24 mouse cellular contexts compared by ENCODE assay signal in genomic region chr14:5812699-5813356, GRCm38 (mm10). TPM values are rescaled to one million over a fixed set of nuclear protein-coding genes. Genes with fewer than 3 reads are reported as not detected.
DNase-seq lines count a peak whose midpoint lies in the region; ATAC-seq and TF ChIP-seq lines count a peak whose summit lies in the region.
"Not testable (repeated sequence)": the region's sequence is repeated elsewhere in the genome, so short reads cannot be mapped to it uniquely, and the experiment has no call there.
"Had no signal": no experiment of that assay in that cellular context is flagged by ENCODE, and none has a peak within 500 bp of the region (broad histone marks: within the 10 kb centered on the region; RNA-seq: fewer than 3 reads in every experiment).

No protein-coding gene starts in this region.

- not testable (repeated sequence) for H3K4me1 ChIP-seq in forebrain, embryonic 13.5 days; forebrain, postnatal 0 days (ENCODE audit: insufficient read depth); hindbrain, embryonic 14.5 days (replicated peaks; ENCODE audit: control insufficient read depth, insufficient read depth, low read length); intestine, embryonic 14.5 days (replicated peaks; ENCODE audit: control insufficient read depth, insufficient read depth, low read length); kidney, postnatal 0 days (replicated peaks; ENCODE audit: insufficient read depth, low read length); midbrain, embryonic 11.5 days (ENCODE audit: control insufficient read depth, insufficient read depth, low read length); midbrain, postnatal 0 days (ENCODE audit: insufficient read depth, low read length); neural tube, embryonic 14.5 days (ENCODE audit: control insufficient read depth, insufficient read depth, low read length)

- not testable (repeated sequence) for H3K27ac ChIP-seq in forebrain, embryonic 13.5 days; forebrain, postnatal 0 days (ENCODE audit: low read depth, low read length); hindbrain, embryonic 14.5 days; intestine, embryonic 14.5 days (ENCODE audit: low read depth); kidney, postnatal 0 days; midbrain, embryonic 11.5 days (ENCODE audit: low read depth, low read length); midbrain, postnatal 0 days (ENCODE audit: low read depth, low read length); neural tube, embryonic 14.5 days (ENCODE audit: low read depth, low read length)

- peak; percentile 62; the same call in 1 of the 2 replicates for ATAC-seq in forebrain, embryonic 13.5 days
- peak; percentile 82 for ATAC-seq in forebrain, postnatal 0 days
- peak; percentile 78; the same call in 1 of the 2 replicates for ATAC-seq in hindbrain, embryonic 14.5 days (ENCODE audit: low FRiP score)
- peak; percentile 76; the same call in 1 of the 2 replicates for ATAC-seq in intestine, embryonic 14.5 days (replicated peaks; ENCODE audit: low FRiP score, low TSS enrichment, low read depth)
- ATAC-seq in kidney, postnatal 0 days (replicated peaks; ENCODE audit: low FRiP score, low read depth) = 0 out of 2 replicates have a peak, but pooled peaks have one; percentile 54
- 0 out of 2 replicates have a peak, but pooled peaks have one; percentile 46 for ATAC-seq in midbrain, embryonic 11.5 days (ENCODE audit: low FRiP score)
- peak; percentile 84; the same call in 1 of the 2 replicates for ATAC-seq in midbrain, postnatal 0 days (ENCODE audit: low FRiP score)
- ATAC-seq in neural tube, embryonic 14.5 days (ENCODE audit: low read depth) = peak; percentile 87

- not testable (repeated sequence) for H3K9me3 ChIP-seq in forebrain, embryonic 13.5 days (replicated peaks); forebrain, postnatal 0 days (ENCODE audit: low read length); hindbrain, embryonic 14.5 days (ENCODE audit: control insufficient read depth, low read length); intestine, embryonic 14.5 days (ENCODE audit: control insufficient read depth, low read length); kidney, postnatal 0 days (replicated peaks; ENCODE audit: low read length); midbrain, embryonic 11.5 days (ENCODE audit: control insufficient read depth, low read length); midbrain, postnatal 0 days (ENCODE audit: low read length); neural tube, embryonic 14.5 days (ENCODE audit: control insufficient read depth, low read length)

- not testable (repeated sequence) for H3K36me3 ChIP-seq in forebrain, embryonic 13.5 days (ENCODE audit: poor library complexity, severe bottlenecking); forebrain, postnatal 0 days (ENCODE audit: insufficient read depth); hindbrain, embryonic 14.5 days (replicated peaks; ENCODE audit: control insufficient read depth, insufficient read depth); intestine, embryonic 14.5 days (ENCODE audit: control insufficient read depth, insufficient read depth, low read length); kidney, postnatal 0 days (ENCODE audit: insufficient read depth, low read length); midbrain, embryonic 11.5 days (ENCODE audit: control insufficient read depth, insufficient read depth, low read length); midbrain, postnatal 0 days (ENCODE audit: insufficient read depth, low read length); neural tube, embryonic 14.5 days (ENCODE audit: control insufficient read depth, insufficient read depth, low read length)

- not testable (repeated sequence) for TF ChIP-seq CTCF in forebrain, postnatal 0 days (IDR thresholded peaks at IDR 0.05; ENCODE audit: low read depth); kidney, postnatal 0 days (IDR thresholded peaks at IDR 0.05; ENCODE audit: low read depth); midbrain, postnatal 0 days (IDR thresholded peaks at IDR 0.05)

- not testable (repeated sequence) for H3K27me3 ChIP-seq in forebrain, embryonic 13.5 days; forebrain, postnatal 0 days (ENCODE audit: insufficient read depth, low read length); hindbrain, embryonic 14.5 days (ENCODE audit: control insufficient read depth, insufficient read depth, low read length); intestine, embryonic 14.5 days (replicated peaks; ENCODE audit: control insufficient read depth, insufficient read depth, low read length); kidney, postnatal 0 days (ENCODE audit: insufficient read depth, low read length); midbrain, embryonic 11.5 days (ENCODE audit: control insufficient read depth, insufficient read depth, low read length); midbrain, postnatal 0 days (ENCODE audit: insufficient read depth, low read length); neural tube, embryonic 14.5 days (ENCODE audit: control insufficient read depth, insufficient read depth, low read length)

- DNase-seq in forebrain, postnatal 0 days; hindbrain, embryonic 14.5 days (ENCODE audit: low spot score); intestine, embryonic 14.5 days (ENCODE audit: low spot score); kidney, postnatal 0 days (ENCODE audit: low spot score); midbrain, embryonic 11.5 days (ENCODE audit: low spot score, missing footprints); midbrain, postnatal 0 days (ENCODE audit: low spot score): not testable (repeated sequence)

- H3K4me3 ChIP-seq in forebrain, embryonic 13.5 days; forebrain, postnatal 0 days (ENCODE audit: low read depth, low read length); hindbrain, embryonic 14.5 days (replicated peaks; ENCODE audit: low read length); intestine, embryonic 14.5 days (ENCODE audit: low read depth, low read length); kidney, postnatal 0 days (replicated peaks; ENCODE audit: low read depth, low read length); midbrain, embryonic 11.5 days (ENCODE audit: low read depth, low read length); midbrain, postnatal 0 days (ENCODE audit: low read depth, low read length); neural tube, embryonic 14.5 days (ENCODE audit: low read depth, low read length): not testable (repeated sequence)

- H3K4me2 ChIP-seq in forebrain, embryonic 13.5 days; forebrain, postnatal 0 days (ENCODE audit: low read depth); hindbrain, embryonic 14.5 days (replicated peaks); intestine, embryonic 14.5 days (ENCODE audit: low read length); kidney, postnatal 0 days (ENCODE audit: low read length); midbrain, embryonic 11.5 days; midbrain, postnatal 0 days (ENCODE audit: low read depth, low read length, poor library complexity, severe bottlenecking); neural tube, embryonic 14.5 days (ENCODE audit: low read depth, low read length): not testable (repeated sequence)

- WGBS in forebrain, embryonic 13.5 days = no CpG with 5 or more reads among the region's 47 CpGs
- no CpG with 5 or more reads among the region's 47 CpGs for WGBS in forebrain, postnatal 0 days
- no CpG with 5 or more reads among the region's 47 CpGs for WGBS in hindbrain, embryonic 14.5 days
- no CpG with 5 or more reads among the region's 47 CpGs for WGBS in intestine, embryonic 14.5 days
- no CpG with 5 or more reads among the region's 47 CpGs for WGBS in kidney, postnatal 0 days
- no CpG with 5 or more reads among the region's 47 CpGs for WGBS in midbrain, embryonic 11.5 days
- WGBS in midbrain, postnatal 0 days = no CpG with 5 or more reads among the region's 47 CpGs
- WGBS in neural tube, embryonic 14.5 days = no CpG with 5 or more reads among the region's 47 CpGs

- not testable (repeated sequence) for H3K9ac ChIP-seq in forebrain, embryonic 13.5 days; forebrain, postnatal 0 days; hindbrain, embryonic 14.5 days; intestine, embryonic 14.5 days (ENCODE audit: low read length); kidney, postnatal 0 days (ENCODE audit: low read depth, low read length); midbrain, embryonic 11.5 days (ENCODE audit: low read length); midbrain, postnatal 0 days (replicated peaks; ENCODE audit: low read length, poor library complexity, severe bottlenecking); neural tube, embryonic 14.5 days (replicated peaks; ENCODE audit: low read depth, low read length)

RNA-seq across cellular contexts. Expression of gene Gm3383, which starts 5.0 kb away (rescaled TPM):
- polyA plus RNA-seq in forebrain, embryonic 13.5 days (2015; fragmentation: Nextera tagmentation; extraction: Ambion mirVana) = 2.2 and 2.7 TPM in 2 replicates
- total RNA-seq in forebrain, postnatal 0 days (2014; rRNA removed) = 4.6 and 6.0 TPM in 2 replicates
- polyA plus RNA-seq in forebrain, postnatal 0 days (2015; fragmentation: Nextera tagmentation; extraction: Ambion mirVana) = 4.9 and 5.4 TPM in 2 replicates
- 5.2 TPM in 2 replicates for polyA plus RNA-seq in hindbrain, embryonic 14.5 days (2014; fragmentation: Nextera tagmentation; extraction: Ambion mirVana)
- polyA plus RNA-seq in intestine, embryonic 14.5 days (2014; fragmentation: Nextera tagmentation; extraction: Ambion mirVana) = 0.89 and 1.4 TPM in 2 replicates
- 0.50 and 0.75 TPM in 2 replicates for polyA plus RNA-seq in kidney, postnatal 0 days (2015; fragmentation: Nextera tagmentation; extraction: Ambion mirVana)
- 1.4 and 3.3 TPM in 2 replicates for polyA plus RNA-seq in midbrain, embryonic 11.5 days (2014; fragmentation: Nextera tagmentation; extraction: Ambion mirVana)
- total RNA-seq in midbrain, postnatal 0 days (2014; rRNA removed) = 2.7 and 3.2 TPM in 2 replicates
- polyA plus RNA-seq in midbrain, postnatal 0 days (2015; fragmentation: Nextera tagmentation; extraction: Ambion mirVana) = 5.2 and 5.9 TPM in 2 replicates
- 3.9 and 5.7 TPM in 2 replicates for polyA plus RNA-seq in neural tube, embryonic 14.5 days (2014; fragmentation: Nextera tagmentation; extraction: Ambion mirVana)
- total RNA-seq: adrenal gland, postnatal 14 days; CH12.LX; gastrocnemius, adult 2 months had no signal
- polyA plus RNA-seq: Patski had no signal

RNA-seq across cellular contexts. Expression of gene Gm3424, which starts 17.3 kb away (rescaled TPM):
- polyA plus RNA-seq in forebrain, embryonic 13.5 days (2015; fragmentation: Nextera tagmentation; extraction: Ambion mirVana) = not detected in 2 replicates
- total RNA-seq in forebrain, postnatal 0 days (2014; rRNA removed) = not detected in 2 replicates
- polyA plus RNA-seq in forebrain, postnatal 0 days (2015; fragmentation: Nextera tagmentation; extraction: Ambion mirVana) = not detected in 2 replicates
- not detected in 2 replicates for polyA plus RNA-seq in hindbrain, embryonic 14.5 days (2014; fragmentation: Nextera tagmentation; extraction: Ambion mirVana)
- polyA plus RNA-seq in intestine, embryonic 14.5 days (2014; fragmentation: Nextera tagmentation; extraction: Ambion mirVana) = not detected in 2 replicates
- not detected in 2 replicates for polyA plus RNA-seq in kidney, postnatal 0 days (2015; fragmentation: Nextera tagmentation; extraction: Ambion mirVana)
- not detected in 2 replicates for polyA plus RNA-seq in midbrain, embryonic 11.5 days (2014; fragmentation: Nextera tagmentation; extraction: Ambion mirVana)
- not detected in 2 replicates for total RNA-seq in midbrain, postnatal 0 days (2014; rRNA removed)
- not detected in 2 replicates for polyA plus RNA-seq in midbrain, postnatal 0 days (2015; fragmentation: Nextera tagmentation; extraction: Ambion mirVana)
- not detected in 2 replicates for polyA plus RNA-seq in neural tube, embryonic 14.5 days (2014; fragmentation: Nextera tagmentation; extraction: Ambion mirVana)
- total RNA-seq: adrenal gland, adult 18-20 months; adrenal gland, postnatal 14 days; CH12.LX; gastrocnemius, adult 2 months; gastrocnemius, postnatal 25 days; granulocyte monocyte progenitor cell, adult 5-6 weeks; heart, adult 8-10 months; heart, postnatal 25 days had no signal
- polyA plus RNA-seq: activated CD4-positive, CD25-positive, alpha-beta regulatory T cell, adult 4 months; cortical plate, adult 2 months; embryonic facial prominence, embryonic 12.5 days; heart, embryonic 12.5 days; heart, embryonic 16.5 days; hindbrain, embryonic 10.5 days; intestine, postnatal 0 days; Patski had no signal
